Mouse (Mus musculus) liver, embryonic 12.5 days (tissue): ENCODE results near the gene Tenm3. TPM values are rescaled to one million over a fixed set of nuclear protein-coding genes. Genes with fewer than 3 reads are reported as not detected.

Source experiments
- ATAC-seq: fragments of 200-750 bp; cut with Nextera tagmentation; 2 replicates; pipeline ENCODE4 v1.8.0; 2017; ENCODE audit warnings: moderate number of reproducible peaks, mild to moderate bottlenecking, moderate library complexity
- H3K27ac ChIP-seq: fragments of 300-500 bp; sonication (generic); 2 replicates; pipeline ENCODE4 v1.5.1; 2016; ENCODE audit warnings: mild to moderate bottlenecking
- H3K27me3 ChIP-seq: fragments of 300-500 bp; sonication (generic); replicated peaks from 2 replicates; pipeline ENCODE4 v1.6.1; 2016; ENCODE audit warnings: mild to moderate bottlenecking, moderate library complexity
- H3K36me3 ChIP-seq: fragments of 300-500 bp; sonication (generic); 2 replicates; pipeline ENCODE4 v1.6.1; 2016; ENCODE audit warnings: mild to moderate bottlenecking, moderate library complexity
- H3K4me1 ChIP-seq: fragments of 300-500 bp; sonication (generic); 2 replicates; pipeline ENCODE4 v1.6.1; 2016
- H3K4me2 ChIP-seq: fragments of 300-500 bp; sonication (generic); 2 replicates; pipeline ENCODE4 v1.6.1; 2016; ENCODE audit warnings: mild to moderate bottlenecking, moderate library complexity
- H3K4me3 ChIP-seq: fragments of 300-500 bp; sonication (generic); 2 replicates; pipeline ENCODE4 v1.5.1; 2016; ENCODE audit warnings: mild to moderate bottlenecking, moderate library complexity
- H3K9ac ChIP-seq: fragments of 300-500 bp; sonication (generic); 2 replicates; pipeline ENCODE4 v1.6.1; 2016; ENCODE audit warnings: mild to moderate bottlenecking, moderate library complexity
- H3K9me3 ChIP-seq: fragments of 300-500 bp; sonication (generic); replicated peaks from 2 replicates; pipeline ENCODE4 v1.6.1; 2016; ENCODE audit warnings: mild to moderate bottlenecking, moderate library complexity
- WGBS: fragments of 180-500 bp; shearing (Covaris S2); methylation state at CpG from one replicate; pipeline ENCODE4 v1.1.7; 2016; ENCODE audit not compliant: insufficient replicate concordance; 5-methylcytosine and 5-hydroxymethylcytosine counted together
- polyA plus RNA-seq: library from polyadenylated mRNA; unstranded; fragments of >200 nt; fragmentation: Nextera tagmentation; extraction: Ambion mirVana; gene quantifications from 2 replicates; pipeline ENCODE4 v1.2.1, GENCODE M21; 2016

Gene Tenm3
- polyA plus RNA-seq, 1 experiment from 2014 or later = 5.3 TPM

DNA sequence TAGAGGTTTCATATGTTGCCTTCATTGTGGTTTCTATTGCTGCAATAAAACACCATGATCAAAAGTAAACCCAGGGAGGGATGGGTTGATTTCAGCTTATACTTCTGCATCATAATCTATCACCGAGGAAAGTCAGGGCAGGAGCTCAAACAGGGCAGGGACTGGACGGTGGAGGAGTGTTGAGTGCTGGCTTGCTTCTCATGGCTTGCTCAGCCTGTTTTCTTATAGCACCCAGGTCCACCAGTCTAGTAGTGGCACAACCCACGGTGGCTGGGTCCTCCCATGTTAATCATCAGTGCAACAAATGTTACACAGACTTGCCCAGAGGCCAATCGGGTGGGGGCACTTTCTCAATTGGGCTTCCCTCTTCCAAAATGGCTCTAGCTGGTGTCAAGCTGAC lies 205.6 kb downstream of the Tenm3 start:
- no peak for ATAC-seq
- no peaks in the 10 kb centered on the region for H3K4me1 ChIP-seq
- H3K9ac ChIP-seq = no peak overlapping the region
- no peak overlapping the region for H3K4me2 ChIP-seq
- no peak overlapping the region for H3K27ac ChIP-seq
- no peaks in the 10 kb centered on the region for H3K36me3 ChIP-seq
- H3K27me3 ChIP-seq = no peaks in the 10 kb centered on the region
- WGBS = 56% methylated on average over 4 of the region's 4 CpGs
- no peaks in the 10 kb centered on the region for H3K9me3 ChIP-seq
- no peak overlapping the region for H3K4me3 ChIP-seq

DNA sequence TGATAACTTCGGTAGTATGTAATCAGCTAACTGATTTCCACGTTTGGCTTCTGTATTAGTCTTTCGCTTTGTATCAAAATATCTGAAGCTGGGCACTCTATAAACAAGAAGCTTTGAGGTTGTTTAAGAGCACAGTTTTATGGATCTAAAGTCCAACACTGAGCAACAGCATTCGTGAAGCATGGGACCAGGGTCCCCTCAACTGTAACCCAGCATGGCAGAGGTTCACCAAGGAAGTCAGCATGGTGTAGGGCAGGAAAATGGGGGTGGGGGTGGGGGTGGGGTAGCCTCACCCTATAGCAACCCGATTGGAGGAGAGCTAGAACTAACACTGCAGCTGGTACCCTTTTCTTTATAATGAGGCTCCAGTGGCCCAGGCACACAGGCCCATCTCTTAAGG lies 206.8 kb downstream of the Tenm3 start:
- WGBS = 52% methylated on average over 5 of the region's 5 CpGs
- Histone ChIP-seq H3K4me1 (no peaks in the 10 kb centered on the region), H3K36me3 (no peaks in the 10 kb centered on the region), H3K9me3 (no peaks in the 10 kb centered on the region), H3K9ac (no peak overlapping the region), H3K27ac (no peak overlapping the region), H3K4me2 (no peak overlapping the region), H3K4me3 (no peak overlapping the region), H3K27me3 (no peaks in the 10 kb centered on the region)
- ATAC-seq = no peak

DNA sequence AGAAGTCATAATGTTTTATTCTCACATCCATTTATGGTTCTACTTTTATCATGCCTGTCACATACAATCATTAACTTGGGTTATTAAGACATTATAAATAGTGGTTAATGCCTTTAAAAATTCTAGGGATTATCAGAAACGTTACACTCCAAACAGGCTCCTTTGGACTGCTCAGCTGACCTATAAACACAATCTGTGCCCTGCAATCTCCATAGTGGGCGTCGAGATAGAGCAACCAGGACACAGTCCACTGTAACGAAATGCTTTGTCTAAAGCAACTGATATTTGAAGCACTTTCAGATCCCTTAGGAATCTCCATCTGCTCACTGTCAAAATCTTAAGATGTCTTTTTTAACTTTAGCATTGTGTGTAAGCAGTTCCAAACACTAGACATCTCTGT lies 207.9 kb downstream of the Tenm3 start:
- H3K9ac ChIP-seq = no peak overlapping the region
- H3K4me3 ChIP-seq = no peak overlapping the region
- ATAC-seq = no peak
- WGBS = 58% methylated on average over 4 of the region's 4 CpGs
- H3K36me3 ChIP-seq = no peaks in the 10 kb centered on the region
- H3K27ac ChIP-seq = no peak overlapping the region
- H3K9me3 ChIP-seq = no peaks in the 10 kb centered on the region
- H3K27me3 ChIP-seq = no peaks in the 10 kb centered on the region
- H3K4me1 ChIP-seq = no peaks in the 10 kb centered on the region
- H3K4me2 ChIP-seq = no peak overlapping the region

DNA sequence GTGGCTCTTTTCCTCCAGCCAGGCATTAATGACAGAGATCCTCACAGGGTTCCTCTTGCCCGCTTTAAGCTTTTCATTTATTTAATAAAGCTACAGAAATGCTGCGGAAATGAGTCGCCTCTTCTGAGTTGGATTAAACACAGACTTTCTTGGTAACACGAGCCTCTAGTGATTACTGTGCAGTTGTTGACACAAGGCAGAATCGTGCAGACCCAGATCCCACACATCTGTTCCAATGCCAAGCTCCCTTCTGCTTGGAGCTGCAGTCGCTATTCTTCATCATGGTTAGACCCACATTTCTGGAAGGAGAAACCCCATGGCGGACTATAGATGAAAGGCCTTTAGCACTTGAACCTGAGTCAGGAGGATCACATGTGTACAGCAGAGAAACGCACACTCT lies 210.3 kb downstream of the Tenm3 start:
- no peak for ATAC-seq
- H3K4me1 ChIP-seq = no peaks in the 10 kb centered on the region
- H3K9me3 ChIP-seq = no peaks in the 10 kb centered on the region
- no peak overlapping the region for H3K27ac ChIP-seq
- H3K4me3 ChIP-seq = no peak overlapping the region
- no peaks in the 10 kb centered on the region for H3K27me3 ChIP-seq
- H3K9ac ChIP-seq = no peak overlapping the region
- 68% methylated on average over 8 of the region's 8 CpGs for WGBS
- no peaks in the 10 kb centered on the region for H3K36me3 ChIP-seq
- H3K4me2 ChIP-seq = no peak overlapping the region

DNA sequence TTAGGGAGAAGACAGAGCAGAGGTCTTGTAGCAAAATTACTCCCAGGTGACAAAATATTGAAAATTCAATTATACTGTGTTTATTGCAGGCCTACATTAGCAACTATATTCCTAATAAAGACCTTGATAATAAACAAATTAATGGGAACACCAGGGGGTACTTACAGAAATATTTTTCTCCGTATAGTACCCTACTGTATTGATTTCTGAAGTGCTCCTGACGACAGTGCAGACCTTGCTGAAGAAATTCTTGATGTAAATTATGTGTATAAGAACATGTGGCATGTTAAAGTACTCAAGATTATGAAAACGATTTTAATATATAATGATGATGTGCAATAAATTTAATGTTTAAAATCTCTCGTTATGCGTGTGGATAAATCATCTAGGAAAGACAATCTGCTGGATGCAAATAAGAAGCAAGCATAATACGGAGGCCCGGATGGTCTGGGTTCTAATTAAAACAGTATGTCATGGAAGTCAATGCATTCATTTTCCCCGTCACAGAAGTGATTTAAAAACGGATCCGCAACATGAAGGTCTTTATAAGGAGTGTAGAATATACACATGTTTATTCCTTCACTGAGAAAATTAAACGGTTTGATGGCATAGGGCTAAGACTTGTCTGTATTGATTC lies 221.1 kb downstream of the Tenm3 start:
- no peaks in the 10 kb centered on the region for H3K9me3 ChIP-seq
- H3K4me2 ChIP-seq = no peak overlapping the region
- H3K27me3 ChIP-seq = no peaks in the 10 kb centered on the region
- ATAC-seq = no peak
- H3K9ac ChIP-seq = no peak overlapping the region
- H3K27ac ChIP-seq = no peak overlapping the region
- no peak overlapping the region for H3K4me3 ChIP-seq
- H3K4me1 ChIP-seq = no peaks in the 10 kb centered on the region
- H3K36me3 ChIP-seq = no peaks in the 10 kb centered on the region
- 77% methylated on average over 11 of the region's 11 CpGs for WGBS

DNA sequence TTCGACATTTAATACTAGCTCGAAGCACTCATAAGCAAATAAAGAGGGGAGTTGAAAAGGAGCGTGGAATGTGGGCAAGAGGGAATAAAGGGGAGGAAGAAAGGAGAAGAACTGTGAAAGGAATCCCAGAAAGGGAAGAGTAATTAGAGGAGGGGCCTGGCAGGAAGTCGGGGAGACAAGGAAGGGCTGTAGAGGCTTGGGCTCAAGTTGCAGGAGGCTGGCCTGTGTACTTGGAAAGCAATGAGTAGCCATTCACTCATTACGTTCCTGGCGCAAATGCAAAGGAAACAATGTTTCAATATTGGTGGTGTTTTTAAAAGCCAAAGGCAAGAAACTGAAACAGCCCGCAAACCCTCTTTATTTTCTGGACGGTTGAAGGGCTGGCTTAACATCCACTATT lies 228.7 kb downstream of the Tenm3 start:
- Histone ChIP-seq H3K27ac (no peak overlapping the region), H3K9ac (no peak overlapping the region), H3K4me1 (no peaks in the 10 kb centered on the region), H3K9me3 (no peaks in the 10 kb centered on the region), H3K4me3 (no peak overlapping the region), H3K27me3 (no peaks in the 10 kb centered on the region), H3K4me2 (no peak overlapping the region), H3K36me3 (no peaks in the 10 kb centered on the region)
- 46% methylated on average over 8 of the region's 8 CpGs for WGBS
- ATAC-seq = no peak

DNA sequence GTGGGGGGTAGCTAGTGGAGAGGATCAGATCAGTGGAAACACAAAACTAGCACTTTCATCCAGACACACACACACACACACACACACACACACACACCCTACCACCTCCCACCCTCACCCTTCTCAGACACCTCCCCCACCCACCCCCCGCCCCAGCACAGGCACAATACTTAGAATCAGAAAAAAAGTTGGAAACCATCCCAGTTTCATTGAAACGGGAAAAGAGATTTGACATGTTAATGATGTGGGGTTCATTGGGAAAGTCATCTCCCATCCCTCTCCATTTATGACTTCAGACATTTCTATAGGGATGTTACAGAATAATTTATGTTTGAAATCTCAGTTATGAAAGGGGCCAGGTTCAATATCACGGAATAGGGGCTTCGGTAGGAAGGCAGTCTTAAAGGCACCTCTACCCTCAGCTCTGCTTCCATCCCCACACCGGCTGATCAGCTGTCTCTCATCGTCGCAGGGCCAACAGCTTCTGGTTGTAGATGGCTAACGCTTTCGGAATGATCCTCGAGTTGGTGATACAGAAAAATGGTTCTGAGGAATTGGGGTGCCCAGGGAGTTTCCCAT lies 231.7 kb downstream of the Tenm3 start:
- H3K4me1 ChIP-seq = no peaks in the 10 kb centered on the region
- H3K4me2 ChIP-seq = no peak overlapping the region
- no peak overlapping the region for H3K27ac ChIP-seq
- H3K36me3 ChIP-seq = no peaks in the 10 kb centered on the region
- H3K9me3 ChIP-seq = no peaks in the 10 kb centered on the region
- ATAC-seq = no peak
- H3K9ac ChIP-seq = no peak overlapping the region
- WGBS = 76% methylated on average over 10 of the region's 10 CpGs
- H3K4me3 ChIP-seq = no peak overlapping the region
- no peaks in the 10 kb centered on the region for H3K27me3 ChIP-seq

DNA sequence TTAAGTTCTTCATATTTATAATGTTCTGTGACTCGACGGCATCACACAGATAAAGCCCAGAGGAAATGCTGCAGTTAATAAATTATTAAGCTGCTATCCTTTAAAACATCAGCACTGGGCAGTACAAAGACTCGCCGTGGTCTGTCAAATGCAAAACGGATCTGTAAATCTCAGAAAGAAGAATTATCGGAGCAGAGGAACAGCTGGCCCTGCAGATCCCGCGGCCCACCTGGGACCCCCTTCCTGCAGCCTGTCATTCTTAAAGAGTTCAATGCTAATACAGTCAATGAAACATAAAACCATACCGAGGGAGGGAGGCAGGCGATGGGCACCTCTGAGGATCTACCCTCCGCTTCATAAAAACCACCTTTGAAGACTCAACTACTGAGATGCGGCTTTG lies 232.6 kb downstream of the Tenm3 start:
- H3K9me3 ChIP-seq = no peaks in the 10 kb centered on the region
- H3K27me3 ChIP-seq = no peaks in the 10 kb centered on the region
- H3K27ac ChIP-seq = no peak overlapping the region
- 72% methylated on average over 12 of the region's 12 CpGs for WGBS
- H3K36me3 ChIP-seq = no peaks in the 10 kb centered on the region
- no peak overlapping the region for H3K4me2 ChIP-seq
- H3K4me3 ChIP-seq = no peak overlapping the region
- H3K9ac ChIP-seq = no peak overlapping the region
- no peaks in the 10 kb centered on the region for H3K4me1 ChIP-seq
- ATAC-seq = no peak

DNA sequence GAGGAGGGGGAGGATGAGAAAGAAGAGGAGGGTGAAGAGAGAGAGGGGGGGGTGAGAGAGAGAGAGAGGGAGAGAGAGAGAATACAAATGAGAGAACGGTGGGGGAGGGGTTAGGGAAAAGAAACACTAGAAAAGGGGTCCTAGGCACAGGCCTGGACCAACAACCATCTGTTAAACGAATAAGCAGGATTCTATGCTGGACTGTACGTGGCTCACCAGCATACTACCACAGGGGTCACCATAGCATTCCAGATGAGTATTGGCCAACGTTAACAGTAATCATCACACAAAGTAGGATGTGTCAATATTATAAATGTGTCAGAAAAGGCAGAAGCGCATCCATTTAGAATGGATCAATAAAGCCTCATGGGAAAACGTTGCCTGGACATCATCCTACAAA lies 233.4 kb downstream of the Tenm3 start:
- no peak overlapping the region for H3K4me3 ChIP-seq
- no peaks in the 10 kb centered on the region for H3K4me1 ChIP-seq
- ATAC-seq = no peak
- no peak overlapping the region for H3K27ac ChIP-seq
- H3K9ac ChIP-seq = no peak overlapping the region
- no peaks in the 10 kb centered on the region for H3K36me3 ChIP-seq
- WGBS = 68% methylated on average over 6 of the region's 6 CpGs
- no peak overlapping the region for H3K4me2 ChIP-seq
- H3K27me3 ChIP-seq = no peaks in the 10 kb centered on the region
- no peaks in the 10 kb centered on the region for H3K9me3 ChIP-seq

DNA sequence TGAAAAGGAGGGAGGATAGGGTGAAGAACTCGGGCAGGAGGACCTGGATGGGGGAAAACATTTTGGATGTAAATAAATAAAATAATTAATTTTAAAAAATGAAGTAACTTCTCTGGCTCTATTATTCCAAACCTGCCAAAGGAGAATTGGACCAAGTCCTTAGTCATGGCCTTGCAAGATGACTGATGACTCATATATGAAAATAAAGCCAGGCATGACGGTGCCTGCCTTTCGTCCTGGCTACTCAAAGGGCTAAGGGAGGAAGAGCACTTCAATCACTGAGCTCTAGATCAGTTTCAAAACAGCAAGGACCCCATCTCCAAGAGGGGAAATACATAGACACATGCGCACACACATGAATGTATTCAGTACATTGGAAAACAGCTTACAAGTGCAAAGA lies 234.1 kb downstream of the Tenm3 start:
- Histone ChIP-seq H3K9me3 (no peaks in the 10 kb centered on the region), H3K27ac (no peak overlapping the region), H3K4me3 (no peak overlapping the region), H3K9ac (no peak overlapping the region), H3K36me3 (no peaks in the 10 kb centered on the region), H3K4me1 (no peaks in the 10 kb centered on the region), H3K27me3 (no peaks in the 10 kb centered on the region), H3K4me2 (no peak overlapping the region)
- ATAC-seq = no peak
- WGBS = 57% methylated on average over 4 of the region's 4 CpGs

DNA sequence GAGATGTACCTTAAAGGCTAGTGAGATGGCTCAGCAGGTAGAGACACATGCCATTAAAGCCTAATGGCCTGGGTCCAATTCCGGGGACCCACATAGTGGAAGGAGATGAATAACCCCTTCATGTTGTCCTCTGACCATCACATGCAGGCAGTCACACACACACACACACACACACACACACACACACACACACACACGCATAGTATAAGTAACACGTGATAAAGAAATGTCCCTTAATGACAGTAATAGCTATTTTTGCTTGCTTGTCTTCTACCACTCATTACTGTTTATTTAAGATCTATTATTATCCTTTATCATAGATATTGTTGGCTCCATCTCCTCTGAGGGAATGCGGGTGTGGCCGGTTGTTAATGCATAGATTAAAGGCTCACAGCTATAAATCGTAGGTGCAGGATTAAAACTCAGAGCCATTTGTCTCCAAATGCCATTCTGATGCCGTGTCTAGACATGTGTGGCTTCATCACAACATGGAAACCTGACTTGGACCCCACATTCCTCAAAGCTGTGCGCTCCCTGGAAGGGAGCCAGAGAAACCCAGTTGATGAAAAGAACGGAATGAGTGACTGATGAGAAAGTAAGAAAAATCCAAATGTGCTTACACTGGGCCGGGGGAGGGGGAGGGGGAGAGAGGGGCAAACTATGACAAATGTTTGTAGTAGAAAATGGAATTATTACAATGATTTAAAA lies 239.4 kb downstream of the Tenm3 start:
- no peak overlapping the region for H3K4me3 ChIP-seq
- no peaks in the 10 kb centered on the region for H3K36me3 ChIP-seq
- 68% methylated on average over 10 of the region's 10 CpGs for WGBS
- no peaks in the 10 kb centered on the region for H3K9me3 ChIP-seq
- H3K27me3 ChIP-seq = no peaks in the 10 kb centered on the region
- no peak overlapping the region for H3K4me2 ChIP-seq
- ATAC-seq = no peak
- H3K9ac ChIP-seq = no peak overlapping the region
- no peaks in the 10 kb centered on the region for H3K4me1 ChIP-seq
- H3K27ac ChIP-seq = no peak overlapping the region

DNA sequence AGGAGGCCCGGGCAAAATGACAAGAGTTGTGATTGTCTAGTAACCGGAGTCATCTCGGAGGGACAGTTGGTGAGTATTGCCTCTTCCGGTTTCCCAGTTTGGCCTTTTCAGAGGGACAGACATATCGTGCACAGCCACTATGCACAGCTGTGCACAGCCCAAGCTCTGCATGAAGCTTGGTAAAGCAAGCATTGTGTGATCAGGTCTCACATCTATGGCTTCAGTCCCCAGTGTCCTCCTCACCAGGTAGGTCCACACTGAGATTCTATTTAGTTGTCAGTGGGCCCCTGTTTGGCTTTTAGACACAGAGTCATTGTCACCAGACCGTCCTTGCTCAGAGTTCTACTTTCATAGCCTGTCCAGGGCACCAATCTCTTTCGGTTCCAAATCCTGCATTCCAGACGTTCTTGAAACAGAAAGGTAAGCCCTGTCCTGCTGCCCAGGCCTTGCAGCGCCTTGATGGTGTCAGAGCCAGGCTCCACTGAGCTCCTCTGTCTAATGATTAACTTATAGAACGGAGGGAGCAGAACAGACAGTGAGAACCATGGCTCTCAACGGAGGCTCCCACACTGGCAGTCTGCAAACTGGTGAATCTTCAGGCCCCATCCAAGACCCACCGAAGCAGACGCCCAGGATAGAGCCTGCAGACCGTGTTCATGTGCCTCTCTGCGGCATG lies 240.4 kb downstream of the Tenm3 start:
- Histone ChIP-seq H3K4me2 (no peak overlapping the region), H3K9me3 (no peaks in the 10 kb centered on the region), H3K9ac (no peak overlapping the region), H3K27me3 (no peaks in the 10 kb centered on the region), H3K4me1 (no peaks in the 10 kb centered on the region), H3K36me3 (no peaks in the 10 kb centered on the region), H3K4me3 (no peak overlapping the region), H3K27ac (0 out of 2 replicates have a peak overlapping the region, but pooled peaks have one; percentile 11)
- peak; percentile 63 for ATAC-seq
- WGBS = 73% methylated on average over 15 of the region's 15 CpGs
